Mouse (Mus musculus) limb, embryonic 14.5 days (tissue): ENCODE measurements around the gene Barx1. TPM values are rescaled to one million over a fixed set of nuclear protein-coding genes. Genes with fewer than 3 reads are reported as not detected.
A peak's percentile ranks its signal among the peaks of the same experiment; 100 is the strongest.

Experiments
- ATAC-seq: fragments of 200-750 bp; cut with Nextera tagmentation; 2 replicates; pipeline ENCODE4 v1.8.0; 2017; ENCODE audit warnings: low read depth, moderate number of reproducible peaks, moderate TSS enrichment; ENCODE audit not compliant: low FRiP score
- DNase-seq: peaks from one replicate; pipeline ENCODE4 v3.0.0-alpha.2; 2015; ENCODE audit warnings: low spot score
- H3K27ac ChIP-seq: fragments of 300-500 bp; sonication (generic); replicated peaks from 2 replicates; pipeline ENCODE4 v1.5.1; 2014; ENCODE audit warnings: low read depth, mild to moderate bottlenecking, low read length, moderate library complexity, mixed read lengths
- H3K27me3 ChIP-seq: fragments of 300-500 bp; sonication (generic); 2 replicates; pipeline ENCODE4 v1.6.1; 2014; ENCODE audit warnings: low read length, mixed read lengths; ENCODE audit not compliant: control insufficient read depth, insufficient read depth
- H3K36me3 ChIP-seq: fragments of 300-500 bp; sonication (generic); 2 replicates; pipeline ENCODE4 v1.6.1; 2014; ENCODE audit warnings: mild to moderate bottlenecking, low read length, moderate library complexity, mixed read lengths; ENCODE audit not compliant: control insufficient read depth, insufficient read depth
- H3K4me1 ChIP-seq: fragments of 300-500 bp; sonication (generic); 2 replicates; pipeline ENCODE4 v1.6.1; 2014; ENCODE audit warnings: antibody characterized with exemption, low read length, mixed read lengths; ENCODE audit not compliant: control insufficient read depth, insufficient read depth
- H3K4me2 ChIP-seq: fragments of 300-500 bp; sonication (generic); replicated peaks from 2 replicates; pipeline ENCODE4 v1.6.1; 2014; ENCODE audit warnings: low read depth, mild to moderate bottlenecking, low read length, moderate library complexity; ENCODE audit not compliant: severe bottlenecking
- H3K4me3 ChIP-seq: fragments of 300-500 bp; sonication (generic); replicated peaks from 2 replicates; pipeline ENCODE4 v1.5.1; 2014; ENCODE audit warnings: low read length
- H3K9ac ChIP-seq: fragments of 300-500 bp; sonication (generic); 2 replicates; pipeline ENCODE4 v1.6.1; 2014; ENCODE audit warnings: mild to moderate bottlenecking, low read depth, low read length, moderate library complexity; ENCODE audit not compliant: severe bottlenecking
- H3K9me3 ChIP-seq: fragments of 300-500 bp; sonication (generic); 2 replicates; pipeline ENCODE4 v1.6.1; 2016; ENCODE audit warnings: low read length; ENCODE audit not compliant: control insufficient read depth
- POLR2A ChIP-seq: fragments of 200-500 bp; IDR thresholded peaks from 2 replicates; pipeline ENCODE4 v1.8.0; 2012; ENCODE audit warnings: inconsistent platforms, mild to moderate bottlenecking, moderate library complexity, borderline replicate concordance; ENCODE audit not compliant: insufficient read depth, insufficient read length; ENCODE audit errors: extremely low read depth
- WGBS: fragments of 180-500 bp; shearing (Covaris S2); extraction: QIAGEN DNeasy Blood & Tissue Kit; methylation state at CpG from one replicate; pipeline ENCODE4 v1.1.7; 2014; 5-methylcytosine and 5-hydroxymethylcytosine counted together
- polyA plus RNA-seq, 2 experiments: library from polyadenylated mRNA; depleted of rRNA in 1 of 2; stranded (reverse) in 1 of 2; unstranded in 1 of 2; fragments of >200 nt; fragmentation: Nextera tagmentation in 1 of 2; extraction: Ambion mirVana in 1 of 2; gene quantifications; 2 replicates each; pipeline versions ENCODE4 v1.2.1 to v1.2.3; 2012 to 2014

The Barx1 gene
- polyA plus RNA-seq, 2 experiments, result 5.4 to 10.0 TPM

GRCm38 (mm10) chr13:48694090-48695064 is 31.6 kb downstream of the Barx1 start:
- Histone ChIP-seq H3K9me3 (peaks cover 7% of the 10 kb centered on the region), H3K27ac (peak overlapping the region; percentile 72), H3K4me2 (peak overlapping the region; percentile 18), H3K4me3 (no peak overlapping the region), H3K27me3 (no peaks in the 10 kb centered on the region), H3K4me1 (peaks cover 21% of the 10 kb centered on the region), H3K9ac (0 out of 2 replicates have a peak overlapping the region, but pooled peaks have one; percentile 28), H3K36me3 (no peaks in the 10 kb centered on the region)
- TF ChIP-seq POLR2A, result no peak
- peak; percentile 84 for DNase-seq
- peak; percentile 80 for ATAC-seq
- 22% methylated on average over 27 of the region's 27 CpGs for WGBS

- H3K36me3 ChIP-seq, result no peaks in the 10 kb centered on the region
- H3K4me1 ChIP-seq, result peaks cover 10% of the 10 kb centered on the region
- DNase-seq (no peak), ATAC-seq (peak; percentile 65; the same call in 1 of the 2 replicates)
- peak overlapping the region; percentile 35 for H3K4me3 ChIP-seq
- 3% methylated on average over 17 of the region's 21 CpGs for WGBS
- no peaks in the 10 kb centered on the region for H3K9me3 ChIP-seq
- no peaks in the 10 kb centered on the region for H3K27me3 ChIP-seq
- H3K9ac ChIP-seq, result peak overlapping the region; percentile 29
- peak overlapping the region; percentile 50 for H3K4me2 ChIP-seq
- no peak for TF ChIP-seq POLR2A
- H3K27ac ChIP-seq, result no peak overlapping the region
Measured at GRCm38 (mm10) chr13:48706385-48706951, 43.7 kb downstream of the Barx1 start.

GRCm38 (mm10) chr13:48712675-48713074 is 49.9 kb downstream of the Barx1 start:
- Histone ChIP-seq H3K9me3 (no peaks in the 10 kb centered on the region), H3K4me3 (no peak overlapping the region), H3K4me1 (peaks cover 9% of the 10 kb centered on the region), H3K27ac (no peak overlapping the region), H3K36me3 (no peaks in the 10 kb centered on the region), H3K9ac (no peak overlapping the region), H3K4me2 (no peak overlapping the region), H3K27me3 (no peaks in the 10 kb centered on the region)
- no peak for TF ChIP-seq POLR2A
- DNase-seq (no peak), ATAC-seq (no peak)
- WGBS, result 66% methylated on average over 2 of the region's 2 CpGs

GRCm38 (mm10) chr13:48716075-48716474 is 53.3 kb downstream of the Barx1 start:
- H3K4me2 ChIP-seq, result no peak overlapping the region
- DNase-seq (no peak), ATAC-seq (no peak)
- no peak overlapping the region for H3K27ac ChIP-seq
- H3K4me1 ChIP-seq, result peaks cover 12% of the 10 kb centered on the region
- H3K9me3 ChIP-seq, result no peaks in the 10 kb centered on the region; the same call in 1 of the 2 replicates
- H3K36me3 ChIP-seq, result no peaks in the 10 kb centered on the region
- no peak for TF ChIP-seq POLR2A
- no peak overlapping the region for H3K9ac ChIP-seq
- no peak overlapping the region for H3K4me3 ChIP-seq
- WGBS, result 64% methylated on average over 4 of the region's 4 CpGs
- H3K27me3 ChIP-seq, result no peaks in the 10 kb centered on the region

Other genes starting within 250 kb of the Barx1 start
- gene Zfp169, start 149.5 kb upstream of the Barx1 start, polyA plus RNA-seq (2012; rRNA removed), result 8.6 and 11.5 TPM in 2 replicates
- gene Zfp169, start 149.5 kb upstream of the Barx1 start, polyA plus RNA-seq (2014; fragmentation: Nextera tagmentation; extraction: Ambion mirVana), result 5.6 and 7.6 TPM in 2 replicates
- gene A830005F24Rik, start 149.4 kb upstream of the Barx1 start, polyA plus RNA-seq (2012; rRNA removed), result 0.26 and 1.6 TPM in 2 replicates
- 1.2 and 1.8 TPM in 2 replicates for gene A830005F24Rik, start 149.4 kb upstream of the Barx1 start, polyA plus RNA-seq (2014; fragmentation: Nextera tagmentation; extraction: Ambion mirVana)
- 16.3 and 16.7 TPM in 2 replicates for gene Ptpdc1, start 37.3 kb upstream of the Barx1 start, polyA plus RNA-seq (2012; rRNA removed)
- gene Ptpdc1, start 37.3 kb upstream of the Barx1 start, polyA plus RNA-seq (2014; fragmentation: Nextera tagmentation; extraction: Ambion mirVana), result 20.2 and 21.3 TPM in 2 replicates
- 40.3 and 41.9 TPM in 2 replicates for gene Phf2, start 208.1 kb downstream of the Barx1 start, polyA plus RNA-seq (2012; rRNA removed)
- gene Phf2, start 208.1 kb downstream of the Barx1 start, polyA plus RNA-seq (2014; fragmentation: Nextera tagmentation; extraction: Ambion mirVana), result 13.2 and 15.1 TPM in 2 replicates